Mouse (Mus musculus) gastrocnemius, adult 8-10 months (tissue): ENCODE data around the gene S1pr3. TPM values are rescaled to one million over a fixed set of nuclear protein-coding genes. Genes with fewer than 3 reads are reported as not detected.
A peak's percentile ranks its signal among the peaks of the same experiment; 100 is the strongest.

Experiments used
- DNase-seq, 2 experiments: peaks; one replicate each; pipeline ENCODE4 v3.0.0; 2022; ENCODE audit warnings: low spot score in 2 of 2
- total RNA-seq, 4 experiments: library from RNA; stranded (reverse); gene quantifications; 2 replicates each; pipeline ENCODE4 v1.2.4; 2022

The S1pr3 gene
- total RNA-seq, 4 experiments from 2014 or later, result 2.5 to 4.5 (median 2.7) TPM

GRCm38 (mm10) chr13:51405731-51406320 is 2.6 kb upstream of the S1pr3 start:
- DNase-seq, result no peak

GRCm38 (mm10) chr13:51407541-51408217 is 760 bp upstream of the S1pr3 start:
- no peak for DNase-seq

GRCm38 (mm10) chr13:51409936-51410481 is 1.6 kb downstream of the S1pr3 start:
- DNase-seq, result no peak

- DNase-seq, result no peak
Measured at GRCm38 (mm10) chr13:51411243-51411642, 2.8 kb downstream of the S1pr3 start.

- DNase-seq, result no peak
Measured at GRCm38 (mm10) chr13:51411696-51412430, 3.4 kb downstream of the S1pr3 start.

GRCm38 (mm10) chr13:51413461-51413860 is 5.0 kb downstream of the S1pr3 start:
- DNase-seq, result no peak

GRCm38 (mm10) chr13:51416727-51417126 is 8.3 kb downstream of the S1pr3 start:
- DNase-seq, result no peak

- no peak for DNase-seq
Measured at GRCm38 (mm10) chr13:51417796-51418195, 9.4 kb downstream of the S1pr3 start.

GRCm38 (mm10) chr13:51418268-51418941 is 10.0 kb downstream of the S1pr3 start:
- DNase-seq, result peak; percentile 81 to 84

GRCm38 (mm10) chr13:51418942-51419451 is 10.6 kb downstream of the S1pr3 start:
- DNase-seq, result no peak

- DNase-seq, result no peak
Measured at GRCm38 (mm10) chr13:51419501-51419900, 11.1 kb downstream of the S1pr3 start.

- no peak for DNase-seq
Measured at GRCm38 (mm10) chr13:51420861-51421260, 12.4 kb downstream of the S1pr3 start.

GRCm38 (mm10) chr13:51423647-51424046 is 15.2 kb downstream of the S1pr3 start:
- no peak for DNase-seq

- peak; percentile 16 to 20 for DNase-seq
Measured at GRCm38 (mm10) chr13:51424647-51425046, 16.2 kb downstream of the S1pr3 start.

- no peak for DNase-seq
Measured at GRCm38 (mm10) chr13:51425662-51426443, 17.4 kb downstream of the S1pr3 start.

- DNase-seq, result no peak
Measured at GRCm38 (mm10) chr13:51433371-51433770, 24.9 kb downstream of the S1pr3 start.

- no peak for DNase-seq
Measured at GRCm38 (mm10) chr13:51434460-51434859, 26.0 kb downstream of the S1pr3 start.

- DNase-seq, result no peak
Measured at GRCm38 (mm10) chr13:51435146-51435545, 26.7 kb downstream of the S1pr3 start.

GRCm38 (mm10) chr13:51437105-51438085 is 29.0 kb downstream of the S1pr3 start:
- DNase-seq, result no peak
